Mouse (Mus musculus): Measurements from ENCODE around the gene Papln. TPM values are rescaled to one million over a fixed set of nuclear protein-coding genes. Genes with fewer than 3 reads are reported as not detected.

Papln gene
- polyA plus RNA-seq (2014; fragmentation: Illumina TruSeq; extraction: RNeasy Lipid Tissue Mini Kit (QIAGEN cat#74804); ENCODE audit: low read depth, low replicate concordance): 0.12 TPM

GRCm38 (mm10) chr12:83763311-83764043, at the start of gene Papln:
Papln (plus strand) TSS chr12:83763634.

Other genes starting within 250 kb of the Papln start
- 1.5 TPM for gene Dcaf4, start 243.2 kb upstream of the Papln start, polyA plus RNA-seq (2014; fragmentation: Illumina TruSeq; extraction: RNeasy Lipid Tissue Mini Kit (QIAGEN cat#74804); ENCODE audit: low read depth, low replicate concordance)
- gene Zfyve1, start 166.4 kb upstream of the Papln start, polyA plus RNA-seq (2014; fragmentation: Illumina TruSeq; extraction: RNeasy Lipid Tissue Mini Kit (QIAGEN cat#74804); ENCODE audit: low read depth, low replicate concordance): 8.1 TPM
- 127 TPM for gene Rbm25, start 132.4 kb upstream of the Papln start, polyA plus RNA-seq (2014; fragmentation: Illumina TruSeq; extraction: RNeasy Lipid Tissue Mini Kit (QIAGEN cat#74804); ENCODE audit: low read depth, low replicate concordance)
- gene Psen1, start 75.5 kb upstream of the Papln start, polyA plus RNA-seq (2014; fragmentation: Illumina TruSeq; extraction: RNeasy Lipid Tissue Mini Kit (QIAGEN cat#74804); ENCODE audit: low read depth, low replicate concordance): 31.0 TPM
- 32.0 TPM for gene Numb, start 158.3 kb downstream of the Papln start, polyA plus RNA-seq (2014; fragmentation: Illumina TruSeq; extraction: RNeasy Lipid Tissue Mini Kit (QIAGEN cat#74804); ENCODE audit: low read depth, low replicate concordance)
- gene Riox1, start 187.0 kb downstream of the Papln start, polyA plus RNA-seq (2014; fragmentation: Illumina TruSeq; extraction: RNeasy Lipid Tissue Mini Kit (QIAGEN cat#74804); ENCODE audit: low read depth, low replicate concordance): 1.5 TPM
- gene Heatr4, start 221.2 kb downstream of the Papln start, polyA plus RNA-seq (2014; fragmentation: Illumina TruSeq; extraction: RNeasy Lipid Tissue Mini Kit (QIAGEN cat#74804); ENCODE audit: low read depth, low replicate concordance): not detected
- 10.3 TPM for gene Acot2, start 224.2 kb downstream of the Papln start, polyA plus RNA-seq (2014; fragmentation: Illumina TruSeq; extraction: RNeasy Lipid Tissue Mini Kit (QIAGEN cat#74804); ENCODE audit: low read depth, low replicate concordance)
- gene Acot1, start 245.9 kb downstream of the Papln start, polyA plus RNA-seq (2014; fragmentation: Illumina TruSeq; extraction: RNeasy Lipid Tissue Mini Kit (QIAGEN cat#74804); ENCODE audit: low read depth, low replicate concordance): 174 TPM

Measured in kidney, adult 10 weeks (tissue).